Mouse (Mus musculus) midbrain, embryonic 16.5 days (tissue): ENCODE data around the gene Pde4a. TPM values are rescaled to one million over a fixed set of nuclear protein-coding genes. Genes with fewer than 3 reads are reported as not detected.
A peak's percentile ranks its signal among the peaks of the same experiment; 100 is the strongest.

ENCODE experiments used
- ATAC-seq: fragments of 200-750 bp; cut with Nextera tagmentation; 2 replicates; pipeline ENCODE4 v1.8.0; 2017; ENCODE audit warnings: moderate TSS enrichment
- H3K27ac ChIP-seq: fragments of 300-500 bp; sonication (generic); 2 replicates; pipeline ENCODE4 v1.5.1; 2014; ENCODE audit warnings: mild to moderate bottlenecking, low read length, mixed read lengths
- H3K27me3 ChIP-seq: fragments of 300-500 bp; sonication (generic); 2 replicates; pipeline ENCODE4 v1.6.1; 2014; ENCODE audit warnings: low read depth, low read length, mixed read lengths; ENCODE audit not compliant: control insufficient read depth, insufficient read depth
- H3K36me3 ChIP-seq: fragments of 300-500 bp; sonication (generic); 2 replicates; pipeline ENCODE4 v1.6.1; 2014; ENCODE audit warnings: mild to moderate bottlenecking, low read length, moderate library complexity, mixed read lengths; ENCODE audit not compliant: control insufficient read depth, insufficient read depth
- H3K4me1 ChIP-seq: fragments of 300-500 bp; sonication (generic); 2 replicates; pipeline ENCODE4 v1.6.1; 2014; ENCODE audit warnings: mild to moderate bottlenecking, low read length, mixed read lengths; ENCODE audit not compliant: control insufficient read depth, insufficient read depth
- H3K4me2 ChIP-seq: fragments of 300-500 bp; sonication (generic); 2 replicates; pipeline ENCODE4 v1.6.1; 2014; ENCODE audit warnings: mild to moderate bottlenecking, low read length, mixed read lengths
- H3K4me3 ChIP-seq: fragments of 300-500 bp; sonication (generic); 2 replicates; pipeline ENCODE4 v1.5.1; 2014; ENCODE audit warnings: low read depth, mild to moderate bottlenecking, low read length, moderate library complexity, mixed read lengths
- H3K9ac ChIP-seq: fragments of 300-500 bp; sonication (generic); 2 replicates; pipeline ENCODE4 v1.6.1; 2014; ENCODE audit warnings: low read depth, low read length, mixed read lengths
- H3K9me3 ChIP-seq: fragments of 300-500 bp; sonication (generic); replicated peaks from 2 replicates; pipeline ENCODE4 v1.6.1; 2014; ENCODE audit warnings: mild to moderate bottlenecking, low read length, mixed read lengths; ENCODE audit not compliant: control insufficient read depth, poor library complexity, severe bottlenecking
- WGBS: fragments of 180-500 bp; shearing (Covaris S2); extraction: QIAGEN DNeasy Blood & Tissue Kit; methylation state at CpG from one replicate; pipeline ENCODE4 v1.1.7; 2014; 5-methylcytosine and 5-hydroxymethylcytosine counted together
- polyA plus RNA-seq: library from polyadenylated mRNA; unstranded; fragments of >200 nt; fragmentation: Nextera tagmentation; extraction: Ambion mirVana; gene quantifications from 2 replicates; pipeline ENCODE4 v1.2.1, GENCODE M21; 2015

The Pde4a gene
- polyA plus RNA-seq, 1 experiment from 2014 or later: 49.3 TPM

DNA sequence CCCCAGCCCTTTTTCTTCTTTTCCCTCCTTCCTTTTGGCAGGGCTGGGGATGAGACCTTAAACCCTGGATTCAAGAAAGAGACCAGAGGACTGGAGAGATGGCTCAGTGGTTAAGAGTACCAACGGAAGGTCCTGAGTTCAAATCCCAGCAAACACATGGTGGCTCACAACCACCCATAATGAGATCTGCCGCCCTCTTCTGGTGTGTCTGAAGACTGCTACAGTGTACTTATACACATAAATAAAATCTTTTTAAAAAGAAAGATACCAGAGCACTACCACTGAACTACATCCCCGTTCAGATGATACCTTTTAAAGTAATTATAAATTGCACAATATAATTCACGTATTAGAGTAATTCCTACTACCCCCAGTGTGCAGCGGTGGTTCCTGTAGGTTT lies 67.4 kb downstream of the Pde4a start:
- Histone ChIP-seq H3K9me3 (no peaks in the 10 kb centered on the region), H3K27me3 (no peaks in the 10 kb centered on the region), H3K27ac (no peak overlapping the region), H3K4me2 (no peak overlapping the region), H3K36me3 (peaks cover 20% of the 10 kb centered on the region), H3K4me1 (peaks cover 17% of the 10 kb centered on the region), H3K9ac (no peak overlapping the region), H3K4me3 (no peak overlapping the region)
- no peak for ATAC-seq
- 89% methylated on average over 5 of the region's 5 CpGs for WGBS

DNA sequence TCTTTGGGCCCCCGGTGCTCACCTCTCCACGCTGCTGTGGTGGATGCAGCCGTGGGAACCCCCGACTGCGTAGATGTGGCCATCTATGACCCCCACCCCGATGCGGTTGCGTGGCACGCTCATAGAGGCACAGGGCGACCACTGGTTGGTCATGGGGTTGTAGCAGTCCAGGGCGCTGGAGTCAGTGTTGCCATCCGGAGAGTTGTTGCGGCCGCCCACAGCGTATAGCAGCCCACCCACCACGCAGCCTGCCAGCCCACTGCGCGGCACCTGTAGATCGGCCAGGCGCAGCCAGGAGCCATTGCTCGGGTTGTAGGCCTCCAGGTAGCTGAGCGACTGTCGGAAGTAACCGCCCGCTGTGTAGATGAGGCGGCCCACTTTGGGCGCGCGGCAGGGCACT lies 67.9 kb downstream of the Pde4a start:
- Histone ChIP-seq H3K27me3 (no peaks in the 10 kb centered on the region), H3K9ac (no peak overlapping the region), H3K4me2 (no peak overlapping the region), H3K4me3 (no peak overlapping the region), H3K27ac (no peak overlapping the region), H3K36me3 (peaks cover 20% of the 10 kb centered on the region), H3K4me1 (peaks cover 17% of the 10 kb centered on the region), H3K9me3 (no peaks in the 10 kb centered on the region)
- ATAC-seq: no peak
- WGBS: 88% methylated on average over 29 of the region's 29 CpGs

DNA sequence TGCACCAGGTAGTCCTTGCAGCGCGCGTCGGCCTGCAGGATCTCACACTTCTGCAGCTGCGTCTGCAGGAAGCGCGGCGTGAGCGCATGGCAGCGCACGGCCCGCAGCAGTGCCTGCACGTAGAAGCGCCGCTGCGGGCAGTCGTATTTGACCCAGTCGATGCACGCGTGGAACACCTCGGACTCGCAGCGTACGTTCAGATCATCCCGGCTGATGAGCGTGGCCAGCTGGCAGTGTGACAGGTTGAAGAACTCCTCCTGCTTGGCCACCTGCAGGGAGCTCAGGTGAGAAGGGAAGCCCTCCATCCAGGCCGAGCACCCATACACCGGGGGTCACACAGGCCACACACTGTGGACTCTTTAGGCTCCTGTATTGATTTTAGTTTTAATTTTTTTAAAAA lies 68.3 kb downstream of the Pde4a start:
- Histone ChIP-seq H3K9me3 (no peaks in the 10 kb centered on the region), H3K27ac (no peak overlapping the region), H3K36me3 (peaks cover 20% of the 10 kb centered on the region), H3K4me3 (no peak overlapping the region), H3K4me2 (no peak overlapping the region), H3K27me3 (no peaks in the 10 kb centered on the region), H3K9ac (no peak overlapping the region), H3K4me1 (peaks cover 17% of the 10 kb centered on the region)
- no peak for ATAC-seq
- 75% methylated on average over 28 of the region's 28 CpGs for WGBS

DNA sequence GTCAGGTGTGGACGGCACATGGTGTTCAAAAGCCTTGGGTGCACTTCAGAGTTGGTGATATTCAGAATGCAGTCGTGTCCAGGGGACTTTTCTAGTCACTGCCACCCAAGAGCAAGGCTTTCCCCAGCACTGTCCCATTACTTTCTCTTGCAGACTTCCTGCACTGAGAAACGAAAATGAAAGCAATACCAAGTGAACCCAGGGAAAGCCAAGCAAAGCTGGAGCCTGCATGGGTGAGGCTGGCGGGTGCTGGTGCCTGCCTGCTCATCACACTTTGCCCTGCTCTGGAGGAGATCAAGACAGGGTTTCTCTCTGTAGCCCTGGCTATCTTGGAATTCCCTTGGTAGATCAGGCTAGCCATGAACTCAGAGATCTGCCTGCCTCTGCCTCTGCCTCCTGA lies 69.8 kb downstream of the Pde4a start:
- H3K27me3 ChIP-seq: no peaks in the 10 kb centered on the region
- H3K4me2 ChIP-seq: no peak overlapping the region
- no peak overlapping the region for H3K4me3 ChIP-seq
- no peaks in the 10 kb centered on the region for H3K9me3 ChIP-seq
- H3K27ac ChIP-seq: no peak overlapping the region
- peaks cover 17% of the 10 kb centered on the region for H3K4me1 ChIP-seq
- no peak for ATAC-seq
- peaks cover 13% of the 10 kb centered on the region for H3K36me3 ChIP-seq
- 88% methylated on average over 4 of the region's 4 CpGs for WGBS
- no peak overlapping the region for H3K9ac ChIP-seq

DNA sequence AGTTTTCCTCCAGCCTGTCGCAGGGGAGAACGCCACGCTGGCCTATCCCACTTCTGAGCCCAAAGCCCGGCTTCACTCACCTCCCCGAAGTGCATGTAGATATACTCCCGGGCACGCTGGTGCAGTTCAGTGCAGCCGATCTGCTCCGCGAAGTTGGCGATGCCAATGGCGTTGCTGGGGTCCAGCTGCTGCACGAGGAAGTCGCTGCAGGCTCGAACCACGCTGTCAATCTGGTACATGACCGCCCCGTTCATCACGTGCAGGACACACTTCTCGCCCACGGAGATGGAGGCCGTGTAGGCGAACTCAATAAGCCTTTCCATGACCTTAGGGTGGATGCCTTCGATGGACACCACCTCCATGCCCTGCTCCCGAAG lies 71.5 kb downstream of the Pde4a start:
- Histone ChIP-seq H3K4me3 (peak overlapping the region; percentile 82; the same call in 1 of the 2 replicates), H3K9ac (peak overlapping the region; percentile 99), H3K4me1 (peaks cover 17% of the 10 kb centered on the region), H3K27me3 (no peaks in the 10 kb centered on the region), H3K4me2 (peak overlapping the region; percentile 78), H3K27ac (peak overlapping the region; percentile 90; the same call in 1 of the 2 replicates), H3K9me3 (no peaks in the 10 kb centered on the region), H3K36me3 (peaks cover 9% of the 10 kb centered on the region)
- WGBS: 84% methylated on average over 25 of the region's 25 CpGs
- no peak for ATAC-seq

DNA sequence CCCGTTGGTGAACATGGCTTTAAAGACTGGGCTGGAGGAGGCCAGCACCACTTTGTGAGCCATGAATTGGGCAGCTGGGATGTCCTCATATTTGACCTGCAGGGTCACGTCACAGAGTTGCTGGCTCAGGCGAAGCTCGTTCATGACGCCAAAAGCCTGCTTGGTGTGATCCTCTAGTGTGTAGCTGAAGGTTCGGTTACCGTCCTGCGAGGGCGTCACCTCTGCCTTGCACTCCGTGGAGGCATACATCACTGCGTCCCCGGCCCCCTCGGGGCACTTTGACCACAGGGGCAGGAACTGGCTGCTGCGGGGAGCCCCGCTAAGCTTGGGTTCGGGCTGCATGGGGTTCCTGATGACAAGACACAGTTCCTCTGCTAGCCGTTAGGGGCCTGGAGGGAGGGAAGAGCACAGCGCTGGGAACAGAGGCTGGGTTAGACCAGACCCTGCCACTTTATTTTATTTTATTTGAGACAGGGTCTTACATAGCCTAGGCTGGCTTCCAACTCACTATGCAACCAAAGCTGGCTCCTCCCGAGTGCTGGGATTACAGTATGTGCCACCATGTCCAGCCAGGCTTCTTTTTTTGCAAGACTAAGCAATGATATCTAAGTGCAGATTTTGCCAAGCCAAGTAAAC lies 72.0 kb downstream of the Pde4a start:
- H3K4me3 ChIP-seq: peak overlapping the region; percentile 82
- H3K27ac ChIP-seq: peak overlapping the region; percentile 90
- peak overlapping the region; percentile 99 for H3K9ac ChIP-seq
- peak overlapping the region; percentile 78 for H3K4me2 ChIP-seq
- no peaks in the 10 kb centered on the region for H3K9me3 ChIP-seq
- peaks cover 9% of the 10 kb centered on the region for H3K36me3 ChIP-seq
- WGBS: 20% methylated on average over 19 of the region's 19 CpGs
- peaks cover under 1% of the 10 kb centered on the region for H3K27me3 ChIP-seq
- ATAC-seq: 0 out of 2 replicates have a peak, but pooled peaks have one; percentile 29
- peaks cover 17% of the 10 kb centered on the region for H3K4me1 ChIP-seq

DNA sequence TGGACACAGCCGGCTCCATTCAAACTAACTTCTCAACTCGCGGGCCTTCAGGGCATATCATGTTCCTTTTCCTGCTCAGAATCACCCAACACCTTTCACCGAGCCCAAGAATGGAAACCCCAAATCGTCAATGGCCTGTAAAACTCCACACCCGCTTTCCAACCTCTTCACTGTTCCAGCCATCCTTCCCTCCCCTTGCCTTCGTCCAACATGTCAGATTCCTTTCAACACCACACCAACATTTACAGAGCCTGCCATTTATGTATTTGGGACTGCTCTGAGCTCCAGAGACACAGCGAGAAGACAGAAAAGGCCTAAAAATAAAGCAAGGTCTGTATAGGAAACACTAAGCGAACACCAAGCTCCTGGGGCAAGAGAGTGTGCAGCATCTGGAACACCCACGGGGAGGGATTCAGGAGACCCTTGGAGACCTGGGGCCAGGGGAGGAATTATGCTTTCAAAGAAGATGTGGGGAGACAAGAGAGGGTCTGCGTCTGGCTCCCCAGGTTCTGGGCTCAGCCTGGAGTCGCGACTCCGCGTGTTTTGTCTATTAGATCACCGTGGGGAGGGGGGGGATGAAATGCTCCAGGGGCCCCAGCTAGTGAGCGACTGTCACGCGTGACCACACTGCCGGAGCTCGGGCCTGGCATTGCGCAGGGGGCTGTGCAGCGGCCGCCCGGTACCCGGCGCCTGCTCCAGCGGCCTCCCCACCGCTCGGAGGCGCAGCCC lies 72.7 kb downstream of the Pde4a start:
- peak; percentile 37 for ATAC-seq
- Histone ChIP-seq H3K36me3 (peaks cover 5% of the 10 kb centered on the region), H3K4me1 (peaks cover 17% of the 10 kb centered on the region), H3K9ac (peak overlapping the region; percentile 99), H3K4me2 (peak overlapping the region; percentile 78), H3K9me3 (no peaks in the 10 kb centered on the region), H3K27me3 (peaks cover 6% of the 10 kb centered on the region), H3K27ac (peak overlapping the region; percentile 90), H3K4me3 (peak overlapping the region; percentile 82)
- under 1% methylated on average over 31 of the region's 31 CpGs for WGBS

DNA sequence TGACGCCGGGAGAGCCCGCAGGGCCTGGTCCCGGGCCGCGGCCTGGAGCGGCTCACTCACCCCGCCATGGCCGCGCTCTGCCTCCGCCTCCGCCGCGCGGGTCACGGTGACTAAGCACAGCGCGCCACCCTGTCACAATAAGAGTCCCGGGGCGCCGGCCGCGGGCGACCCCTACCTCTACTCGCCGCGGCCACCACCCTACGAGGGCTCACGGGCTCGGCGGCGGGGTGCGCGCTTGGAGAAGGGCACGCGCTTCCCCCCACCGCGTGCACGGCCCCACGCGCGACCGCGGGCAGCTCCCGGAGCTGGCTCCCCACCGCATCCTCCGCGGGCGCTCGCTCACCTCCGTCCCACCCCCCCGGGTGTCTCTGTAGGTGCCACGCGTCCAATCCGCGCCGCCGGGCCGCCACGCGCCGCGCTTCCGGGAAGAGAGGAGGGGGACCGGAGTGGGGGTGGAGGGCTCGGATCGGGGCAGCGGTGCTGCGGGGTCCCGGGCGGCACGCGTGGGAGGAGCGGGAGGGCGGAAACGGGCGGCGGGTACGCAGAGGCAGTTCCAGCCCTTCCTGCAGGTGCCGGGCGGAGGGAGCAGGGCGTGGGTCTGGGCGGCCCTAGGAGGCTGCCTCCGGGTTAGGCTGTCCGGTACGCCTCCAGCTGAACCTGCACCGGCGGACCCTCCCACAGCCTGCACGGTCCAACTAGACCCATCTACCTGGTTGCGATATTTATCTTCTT lies 73.4 kb downstream of the Pde4a start, which contains the start of gene Keap1:
Keap1 (minus strand) TSS at position 629 of the 732 bp plus-strand sequence.
- peak within 1 kb of the TSS; percentile 90 for H3K27ac ChIP-seq
- H3K27me3 ChIP-seq: peaks cover 13% of the 10 kb centered on the region
- H3K9me3 ChIP-seq: no peaks in the 10 kb centered on the region
- ATAC-seq: peak; percentile 81
- peak within 1 kb of the TSS; percentile 82 for H3K4me3 ChIP-seq
- under 1% methylated on average over 62 of the region's 90 CpGs for WGBS
- peak within 1 kb of the TSS; percentile 78 for H3K4me2 ChIP-seq
- H3K4me1 ChIP-seq: peaks cover 17% of the 10 kb centered on the region
- peak within 1 kb of the TSS; percentile 99 for H3K9ac ChIP-seq
- H3K36me3 ChIP-seq: peaks cover 3% of the 10 kb centered on the region; the same call in 1 of the 2 replicates
